23 mouse cellular contexts compared by ENCODE assay signal in the genomic region with DNA sequence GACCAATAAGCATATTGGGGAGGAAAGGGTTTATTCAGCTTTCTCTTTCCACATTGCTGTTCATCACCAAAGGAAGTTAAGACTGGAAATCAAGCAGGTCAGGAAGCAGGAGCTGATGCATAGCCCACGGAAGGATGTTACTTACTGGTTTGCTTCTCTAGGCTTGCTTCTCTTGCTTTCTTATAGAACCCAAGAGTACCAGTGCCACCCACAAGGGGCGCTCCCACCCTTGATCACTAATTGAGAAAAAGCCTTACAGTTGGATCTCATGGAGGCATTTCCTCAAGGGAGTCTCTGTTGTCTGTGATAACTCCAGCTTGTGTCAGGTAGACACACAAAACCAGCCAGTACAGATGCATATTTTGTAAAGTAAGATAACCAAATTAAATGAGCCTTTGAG. TPM values are rescaled to one million over a fixed set of nuclear protein-coding genes. Genes with fewer than 3 reads are reported as not detected.
DNase-seq lines count a peak whose midpoint lies in the region; ATAC-seq and TF ChIP-seq lines count a peak whose summit lies in the region.
"Had no signal": no experiment of that assay in that cellular context is flagged by ENCODE, and none has a peak within 500 bp of the region (broad histone marks: within the 10 kb centered on the region; RNA-seq: fewer than 3 reads in every experiment).

No protein-coding gene starts in this region.

- H3K27ac ChIP-seq in liver, embryonic 12.5 days, result no peak overlapping the region
- no peak overlapping the region for H3K27ac ChIP-seq in MEL (ENCODE audit: control insufficient read depth, low read depth, low read length)
- H3K27ac ChIP-seq in stomach, postnatal 0 days (replicated peaks), result no peak overlapping the region
- H3K27ac ChIP-seq: embryonic facial prominence, embryonic 15.5 days; forebrain, embryonic 13.5 days; heart, adult 2 months; heart, embryonic 15.5 days; hindbrain, embryonic 14.5 days; intestine, embryonic 15.5 days had no signal

- no peaks in the 10 kb centered on the region for H3K9me3 ChIP-seq in liver, embryonic 12.5 days (replicated peaks)
- H3K9me3 ChIP-seq in MEL (replicated peaks; ENCODE audit: insufficient read depth, low read length), result no peaks in the 10 kb centered on the region
- H3K9me3 ChIP-seq in stomach, postnatal 0 days (ENCODE audit: control insufficient read depth, low read length), result no peaks in the 10 kb centered on the region
- H3K9me3 ChIP-seq: embryonic facial prominence, embryonic 15.5 days; forebrain, embryonic 13.5 days; G1E; heart, embryonic 15.5 days; intestine, embryonic 15.5 days had no signal

- no peak for TF ChIP-seq POLR2A in MEL (IDR thresholded peaks at IDR 0.05; ENCODE audit: control insufficient read depth in 1 of 2, insufficient read depth in 1 of 2, low read depth in 1 of 2, low read length in 2 of 2, poor library complexity in 1 of 2)

- no peak; the same call in 1 of the 2 replicates for TF ChIP-seq RAD21 in MEL (IDR thresholded peaks at IDR 0.05; ENCODE audit: low read depth, low read length)

- TF ChIP-seq EP300 in MEL (IDR thresholded peaks at IDR 0.05; ENCODE audit: low read depth in 1 of 2, low read length in 2 of 2), result no peak
- TF ChIP-seq EP300 in stomach, postnatal 0 days (optimal IDR thresholded peaks at IDR 0.05), result no peak

- no peaks in the 10 kb centered on the region for H3K27me3 ChIP-seq in liver, embryonic 12.5 days (replicated peaks)
- H3K27me3 ChIP-seq in MEL (ENCODE audit: control insufficient read depth in 1 of 2, insufficient read depth in 2 of 2, low read length in 2 of 2), result no peaks in the 10 kb centered on the region
- no peaks in the 10 kb centered on the region for H3K27me3 ChIP-seq in stomach, postnatal 0 days (ENCODE audit: control insufficient read depth, insufficient read depth, low read length)
- H3K27me3 ChIP-seq: embryonic facial prominence, embryonic 15.5 days; forebrain, embryonic 13.5 days; heart, embryonic 15.5 days; intestine, embryonic 15.5 days had no signal

- no peak for ATAC-seq in liver, embryonic 12.5 days
- no peak for ATAC-seq in stomach, postnatal 0 days (ENCODE audit: low FRiP score, low TSS enrichment)
- ATAC-seq: forebrain, embryonic 13.5 days; forebrain, postnatal 0 days; intestine, embryonic 15.5 days had no signal

- H3K4me3 ChIP-seq in liver, embryonic 12.5 days, result no peak overlapping the region
- no peak overlapping the region for H3K4me3 ChIP-seq in MEL (ENCODE audit: control insufficient read depth in 1 of 2, insufficient read depth in 1 of 2, low read depth in 2 of 2, low read length in 2 of 2)
- no peak overlapping the region for H3K4me3 ChIP-seq in stomach, postnatal 0 days (ENCODE audit: low read depth, low read length)
- H3K4me3 ChIP-seq: embryonic facial prominence, embryonic 15.5 days; forebrain, embryonic 13.5 days; heart, adult 2 months; heart, embryonic 15.5 days; intestine, embryonic 15.5 days had no signal

- H3K9ac ChIP-seq in liver, embryonic 12.5 days, result no peak overlapping the region
- no peak overlapping the region for H3K9ac ChIP-seq in MEL (ENCODE audit: control insufficient read depth, low read depth, low read length, poor library complexity, severe bottlenecking)
- no peak overlapping the region for H3K9ac ChIP-seq in stomach, postnatal 0 days (ENCODE audit: low read length)
- H3K9ac ChIP-seq: embryonic facial prominence, embryonic 15.5 days; forebrain, embryonic 13.5 days; forebrain, postnatal 0 days; heart, embryonic 15.5 days; hindbrain, embryonic 14.5 days; intestine, embryonic 15.5 days had no signal

- TF ChIP-seq CTCF in MEL (IDR thresholded peaks at IDR 0.05 in 2 of 3, conservative IDR thresholded peaks at IDR 0.05 in 1 of 3; ENCODE audit: control insufficient read depth in 1 of 3, insufficient read depth in 1 of 3, low read depth in 2 of 3, low read length in 3 of 3, poor library complexity in 1 of 3, severe bottlenecking in 1 of 3), result peak; percentile 16 to 42 (median 27); a peak in 4 of 6 replicates
- TF ChIP-seq CTCF in stomach, postnatal 0 days (IDR thresholded peaks at IDR 0.05; ENCODE audit: low read depth), result peak; percentile 16; the same call in 1 of the 2 replicates

- no peaks in the 10 kb centered on the region for H3K4me1 ChIP-seq in liver, embryonic 12.5 days
- peaks cover 0 to 2% of the 10 kb centered on the region in 2 experiments; a peak in 1 of 4 replicates for H3K4me1 ChIP-seq in MEL (ENCODE audit: control insufficient read depth in 1 of 2, insufficient read depth in 2 of 2, low read length in 2 of 2)
- no peaks in the 10 kb centered on the region for H3K4me1 ChIP-seq in stomach, postnatal 0 days (replicated peaks; ENCODE audit: control insufficient read depth, insufficient read depth)
- H3K4me1 ChIP-seq: embryonic facial prominence, embryonic 15.5 days; forebrain, embryonic 13.5 days; heart, embryonic 15.5 days; intestine, embryonic 15.5 days had no signal

- WGBS in liver, embryonic 12.5 days (ENCODE audit: insufficient replicate concordance), result 56% methylated on average over 2 of the region's 2 CpGs
- WGBS in stomach, postnatal 0 days, result 78% methylated on average over 2 of the region's 2 CpGs

- H3K36me3 ChIP-seq in liver, embryonic 12.5 days, result no peaks in the 10 kb centered on the region
- peaks cover 0 to 6% of the 10 kb centered on the region in 2 experiments; a peak in 2 of 4 replicates for H3K36me3 ChIP-seq in MEL (ENCODE audit: control insufficient read depth in 1 of 2, insufficient read depth in 2 of 2, low read length in 2 of 2)
- no peaks in the 10 kb centered on the region for H3K36me3 ChIP-seq in stomach, postnatal 0 days (ENCODE audit: control insufficient read depth, insufficient read depth, low read length)
- H3K36me3 ChIP-seq: embryonic facial prominence, embryonic 15.5 days; G1E; heart, embryonic 15.5 days; intestine, embryonic 15.5 days had no signal

- DNase-seq in liver (peak; percentile 49), MEL (ENCODE audit: low read depth, low spot score) (peak; percentile 38), ZHBTc4 (ENCODE audit: low read depth, low spot score) (peak; percentile 29)
- DNase-seq in stomach, postnatal 0 days (ENCODE audit: low spot score), result no peak
- no peak for DNase-seq in left cerebral cortex, adult 18-20 months (ENCODE audit: low spot score in 2 of 2)
- no peak for DNase-seq in layer of hippocampus, adult 9-10 months (ENCODE audit: low spot score)
- no peak for DNase-seq in thymus, postnatal 4 days
- DNase-seq: adrenal gland, postnatal 25 days; cerebellum, adult 2 months; cerebellum, postnatal 10 days; forebrain, postnatal 0 days; gastrocnemius, postnatal 14 days; heart, adult 2 months; heart, postnatal 14 days had no signal

- no peaks in the 10 kb centered on the region for H3K79me2 ChIP-seq in MEL (ENCODE audit: control insufficient read depth, insufficient read depth, low read length, poor library complexity)

- H3K4me2 ChIP-seq in liver, embryonic 12.5 days, result no peak overlapping the region
- no peak overlapping the region for H3K4me2 ChIP-seq in stomach, postnatal 0 days (replicated peaks; ENCODE audit: low read depth)
- H3K4me2 ChIP-seq: embryonic facial prominence, embryonic 15.5 days; forebrain, embryonic 13.5 days; heart, embryonic 11.5 days; heart, embryonic 15.5 days; hindbrain, embryonic 14.5 days; intestine, embryonic 15.5 days had no signal

TF ChIP-seq in MEL, 35 proteins besides CTCF, POLR2A, EP300 and RAD21:
- TF ChIP-seq CHD2 (IDR thresholded peaks at IDR 0.05; ENCODE audit: low read length) (no peak), JUND (IDR thresholded peaks at IDR 0.05; ENCODE audit: low read depth, low read length) (no peak), SMC3 (IDR thresholded peaks at IDR 0.05; ENCODE audit: low read depth, low read length) (no peak), CHD1 (IDR thresholded peaks at IDR 0.05; ENCODE audit: low read depth, low read length) (no peak), ZMIZ1 (IDR thresholded peaks at IDR 0.05; ENCODE audit: low read depth, low read length) (no peak), MAFK (IDR thresholded peaks at IDR 0.05; ENCODE audit: borderline replicate concordance, low read depth, low read length) (no peak), POLR2AphosphoS5 (IDR thresholded peaks at IDR 0.05; ENCODE audit: borderline replicate concordance, low read depth, low read length) (no peak), TAL1 (IDR thresholded peaks at IDR 0.05; ENCODE audit: low read length) (no peak), E2F4 (IDR thresholded peaks at IDR 0.05; ENCODE audit: borderline replicate concordance, low read depth, low read length) (no peak), USF2 (IDR thresholded peaks at IDR 0.05; ENCODE audit: borderline replicate concordance in 1 of 2, insufficient read depth in 1 of 2, low read depth in 1 of 2, low read length in 2 of 2) (no peak), ELF1 (IDR thresholded peaks at IDR 0.05; ENCODE audit: low read depth, low read length) (no peak), BHLHE40 (IDR thresholded peaks at IDR 0.05; ENCODE audit: borderline replicate concordance, low read depth, low read length) (no peak), POLR2AphosphoS2 (IDR thresholded peaks at IDR 0.05; ENCODE audit: low read length) (no peak)

RNA-seq across cellular contexts. Expression of a gene that starts 17.5 kb away (rescaled TPM):
- 12.3 and 13.4 TPM in 2 replicates for polyA plus RNA-seq in liver, embryonic 12.5 days (2016; fragmentation: Nextera tagmentation; extraction: Ambion mirVana)
- total RNA-seq in MEL (2012; rRNA removed), result not detected in 2 replicates
- not detected for polyA plus RNA-seq in MEL (2012; ENCODE audit: insufficient read depth in 1 of 2, insufficient read length in 2 of 2, low read depth in 1 of 2, low replicate concordance in 2 of 2, missing spikeins in 1 of 2)
- 1.6 and 1.8 TPM in 2 replicates for polyA plus RNA-seq in stomach, postnatal 0 days (2015; fragmentation: Nextera tagmentation; extraction: Ambion mirVana)
- total RNA-seq in left cerebral cortex, adult 18-20 months (2021), result not detected
- polyA plus RNA-seq: C2C12; cerebellum, adult 2 months; G1E had no signal

Comparison
In these comparisons a context has a peak if more than half of its experiments do, and no peak if none do; other contexts are left out.
1. DNase-seq: peak in liver (single experiment), MEL (single experiment) and ZHBTc4 (single experiment); none in stomach, postnatal 0 days (single experiment), left cerebral cortex, adult 18-20 months (0 of 2), layer of hippocampus, adult 9-10 months (single experiment) and thymus, postnatal 4 days (single experiment).